Mouse (Mus musculus): ENCODE data around the gene Kctd11. TPM values are rescaled to one million over a fixed set of nuclear protein-coding genes. Genes with fewer than 3 reads are reported as not detected.

Kctd11 gene
- polyA plus RNA-seq, 1 experiment from 2014 or later = 2.2 TPM

DNA sequence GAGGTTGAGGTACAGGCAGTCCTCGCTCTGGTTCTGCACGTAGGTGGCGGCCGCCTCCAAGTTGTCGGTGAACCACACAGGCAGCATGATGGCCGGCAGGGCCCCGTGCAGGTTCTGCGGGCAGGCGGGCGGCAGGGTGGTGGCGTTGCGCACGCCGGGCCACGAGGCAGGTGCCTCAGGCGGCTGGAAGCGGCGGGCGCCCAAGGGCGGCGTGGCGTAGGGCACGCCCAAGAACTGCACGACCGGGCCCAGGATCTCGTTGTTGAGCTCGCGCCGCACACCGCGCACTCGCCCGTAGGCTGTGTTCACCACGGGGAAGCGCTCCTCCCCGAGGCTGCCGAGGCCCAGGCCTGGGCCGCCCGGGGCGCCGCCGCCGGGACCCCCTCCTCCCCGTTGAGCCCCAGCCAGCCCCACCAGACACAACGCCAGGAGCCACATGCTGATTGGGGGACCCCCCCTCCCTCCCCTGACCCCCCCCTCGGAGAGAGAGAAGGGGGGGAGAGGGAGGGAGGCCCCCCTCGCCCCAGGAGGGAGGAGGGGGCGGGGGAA is 47.1 kb downstream of the Kctd11 start:
- Histone ChIP-seq H3K27ac (ENCODE audit: low read depth, low read length) (peak overlapping the region; percentile 45; the same call in 1 of the 2 replicates), H3K4me1 (ENCODE audit: control insufficient read depth, insufficient read depth, low read depth, low read length) (peaks cover 33% of the 10 kb centered on the region), H3K9me3 (ENCODE audit: control insufficient read depth, low read length) (no peaks in the 10 kb centered on the region), H3K4me3 (ENCODE audit: low read length) (peak overlapping the region; percentile 87), H3K4me2 (ENCODE audit: low read length) (peak overlapping the region; percentile 89), H3K36me3 (ENCODE audit: control insufficient read depth, insufficient read depth, low read length) (peaks cover 9% of the 10 kb centered on the region), H3K27me3 (replicated peaks; ENCODE audit: control insufficient read depth, insufficient read depth, low read length) (no peaks in the 10 kb centered on the region), H3K9ac (ENCODE audit: low read depth, low read length) (peak overlapping the region; percentile 94)
- 4% methylated on average over 47 of the region's 48 CpGs for WGBS
- ATAC-seq = no peak

DNA sequence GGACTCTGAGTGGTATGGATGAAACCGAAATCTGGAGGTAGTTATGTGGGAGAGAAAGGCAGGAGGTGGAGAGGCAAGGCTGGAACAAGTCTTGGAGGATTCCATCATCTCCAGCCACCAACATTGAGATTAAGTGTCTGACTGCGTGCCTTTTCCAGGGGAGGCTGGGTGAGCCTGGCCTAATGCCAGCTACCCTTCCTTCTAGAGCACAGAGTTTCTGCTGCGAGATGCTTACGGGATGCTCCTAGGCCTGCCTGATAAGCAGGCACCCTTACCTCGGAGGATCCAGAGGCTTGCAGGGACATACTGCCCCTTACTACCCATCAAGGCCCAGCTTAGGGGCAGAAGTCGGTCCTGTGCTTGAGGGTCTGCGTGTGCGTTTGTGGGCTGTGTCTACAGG is 47.7 kb downstream of the Kctd11 start:
- Histone ChIP-seq H3K27me3 (replicated peaks; ENCODE audit: control insufficient read depth, insufficient read depth, low read length) (no peaks in the 10 kb centered on the region), H3K4me1 (ENCODE audit: control insufficient read depth, insufficient read depth, low read depth, low read length) (peaks cover 30% of the 10 kb centered on the region), H3K4me2 (ENCODE audit: low read length) (peak overlapping the region; percentile 89), H3K9ac (ENCODE audit: low read depth, low read length) (peak overlapping the region; percentile 94), H3K27ac (ENCODE audit: low read depth, low read length) (no peak overlapping the region), H3K9me3 (ENCODE audit: control insufficient read depth, low read length) (no peaks in the 10 kb centered on the region), H3K4me3 (ENCODE audit: low read length) (peak overlapping the region; percentile 87), H3K36me3 (ENCODE audit: control insufficient read depth, insufficient read depth, low read length) (peaks cover 9% of the 10 kb centered on the region)
- WGBS = 52% methylated on average over 7 of the region's 8 CpGs
- ATAC-seq = no peak

DNA sequence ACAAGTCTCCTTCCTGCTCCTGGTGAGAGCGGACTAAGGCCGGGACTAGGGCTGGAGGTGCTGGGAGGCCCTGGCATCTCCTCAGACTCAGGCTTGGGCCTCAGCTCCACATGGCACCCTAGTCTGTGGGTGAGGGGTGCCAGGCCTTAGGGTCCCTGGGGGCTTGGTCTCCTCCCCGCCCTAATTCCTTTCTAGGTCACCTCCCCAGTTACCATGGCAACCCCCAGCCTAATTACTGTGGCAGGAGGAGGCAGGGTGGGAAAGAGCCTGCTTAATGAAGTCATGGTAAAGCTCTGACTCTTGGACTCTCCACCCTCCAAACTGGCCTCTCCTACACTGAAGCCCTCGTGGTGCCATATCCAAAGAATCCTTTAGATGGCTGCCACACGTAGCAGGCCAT is 52.4 kb downstream of the Kctd11 start:
- H3K36me3 ChIP-seq (ENCODE audit: control insufficient read depth, insufficient read depth, low read length) = peaks cover 46% of the 10 kb centered on the region
- no peak overlapping the region for H3K9ac ChIP-seq (ENCODE audit: low read depth, low read length)
- H3K9me3 ChIP-seq (ENCODE audit: control insufficient read depth, low read length) = no peaks in the 10 kb centered on the region
- no peak overlapping the region for H3K27ac ChIP-seq (ENCODE audit: low read depth, low read length)
- 63% methylated on average over 5 of the region's 5 CpGs for WGBS
- H3K27me3 ChIP-seq (replicated peaks; ENCODE audit: control insufficient read depth, insufficient read depth, low read length) = no peaks in the 10 kb centered on the region
- H3K4me2 ChIP-seq (ENCODE audit: low read length) = no peak overlapping the region
- H3K4me1 ChIP-seq (ENCODE audit: control insufficient read depth, insufficient read depth, low read depth, low read length) = peaks cover 8% of the 10 kb centered on the region
- no peak for ATAC-seq
- no peak overlapping the region for H3K4me3 ChIP-seq (ENCODE audit: low read length)

Small RNA genes lying within 50 kb of the gene (microRNA-seq; reads per million reads assigned to microRNA genes)
- not detected for gene Mir6924

Other genes with a start within 250 kb of the Kctd11 start
- gene Fxr2, start 248.4 kb downstream of the Kctd11 start, polyA plus RNA-seq (2015; fragmentation: Nextera tagmentation; extraction: Ambion mirVana) = 32.1 and 34.6 TPM in 2 replicates
- not detected in 2 replicates for gene Sox15, start 226.1 kb downstream of the Kctd11 start, polyA plus RNA-seq (2015; fragmentation: Nextera tagmentation; extraction: Ambion mirVana)
- gene Mpdu1, start 218.8 kb downstream of the Kctd11 start, polyA plus RNA-seq (2015; fragmentation: Nextera tagmentation; extraction: Ambion mirVana) = 104 and 112 TPM in 2 replicates
- gene Cd68, start 215.3 kb downstream of the Kctd11 start, polyA plus RNA-seq (2015; fragmentation: Nextera tagmentation; extraction: Ambion mirVana) = 10.2 and 11.5 TPM in 2 replicates
- gene Eif4a1, start 209.0 kb downstream of the Kctd11 start, polyA plus RNA-seq (2015; fragmentation: Nextera tagmentation; extraction: Ambion mirVana) = 382 and 471 TPM in 2 replicates
- 89.8 and 104 TPM in 2 replicates for gene Senp3, start 199.3 kb downstream of the Kctd11 start, polyA plus RNA-seq (2015; fragmentation: Nextera tagmentation; extraction: Ambion mirVana)
- gene Tnfsf13, start 195.6 kb downstream of the Kctd11 start, polyA plus RNA-seq (2015; fragmentation: Nextera tagmentation; extraction: Ambion mirVana) = 0.53 and 0.77 TPM in 2 replicates
- 4.4 and 5.6 TPM in 2 replicates for gene Tnfsf12, start 185.6 kb downstream of the Kctd11 start, polyA plus RNA-seq (2015; fragmentation: Nextera tagmentation; extraction: Ambion mirVana)
- gene Tnfsfm13, start 185.3 kb downstream of the Kctd11 start, polyA plus RNA-seq (2015; fragmentation: Nextera tagmentation; extraction: Ambion mirVana) = 1.6 and 2.0 TPM in 2 replicates
- gene Polr2a, start 122.8 kb downstream of the Kctd11 start, polyA plus RNA-seq (2015; fragmentation: Nextera tagmentation; extraction: Ambion mirVana) = 12.1 and 14.9 TPM in 2 replicates
- gene Slc35g3, start 119.4 kb downstream of the Kctd11 start, polyA plus RNA-seq (2015; fragmentation: Nextera tagmentation; extraction: Ambion mirVana) = 0.41 and 0.87 TPM in 2 replicates
- gene Zbtb4, start 115.5 kb downstream of the Kctd11 start, polyA plus RNA-seq (2015; fragmentation: Nextera tagmentation; extraction: Ambion mirVana) = 5.8 and 6.2 TPM in 2 replicates
- 1.4 and 2.9 TPM in 2 replicates for gene Chrnb1, start 85.5 kb downstream of the Kctd11 start, polyA plus RNA-seq (2015; fragmentation: Nextera tagmentation; extraction: Ambion mirVana)
- gene Fgf11, start 79.5 kb downstream of the Kctd11 start, polyA plus RNA-seq (2015; fragmentation: Nextera tagmentation; extraction: Ambion mirVana) = 6.7 and 7.2 TPM in 2 replicates
- gene Tmem102, start 75.8 kb downstream of the Kctd11 start, polyA plus RNA-seq (2015; fragmentation: Nextera tagmentation; extraction: Ambion mirVana) = 1.3 and 1.6 TPM in 2 replicates
- not detected in 2 replicates for gene Gm39566, start 66.1 kb downstream of the Kctd11 start, polyA plus RNA-seq (2015; fragmentation: Nextera tagmentation; extraction: Ambion mirVana)
- not detected in 2 replicates for gene Spem2, start 62.9 kb downstream of the Kctd11 start, polyA plus RNA-seq (2015; fragmentation: Nextera tagmentation; extraction: Ambion mirVana)
- gene Spem1, start 59.2 kb downstream of the Kctd11 start, polyA plus RNA-seq (2015; fragmentation: Nextera tagmentation; extraction: Ambion mirVana) = 0.35 and 0.45 TPM in 2 replicates
- 19.1 and 22.4 TPM in 2 replicates for gene Nlgn2, start 43.6 kb downstream of the Kctd11 start, polyA plus RNA-seq (2015; fragmentation: Nextera tagmentation; extraction: Ambion mirVana)
- gene Tmem256, start 42.9 kb downstream of the Kctd11 start, polyA plus RNA-seq (2015; fragmentation: Nextera tagmentation; extraction: Ambion mirVana) = 341 and 379 TPM in 2 replicates
- 37.3 and 48.6 TPM in 2 replicates for gene Plscr3, start 35.0 kb downstream of the Kctd11 start, polyA plus RNA-seq (2015; fragmentation: Nextera tagmentation; extraction: Ambion mirVana)
- 0.10 and 0.13 TPM in 2 replicates for gene Tnk1, start 22.7 kb downstream of the Kctd11 start, polyA plus RNA-seq (2015; fragmentation: Nextera tagmentation; extraction: Ambion mirVana)
- not detected in 2 replicates for gene Tmem95, start 3.4 kb downstream of the Kctd11 start, polyA plus RNA-seq (2015; fragmentation: Nextera tagmentation; extraction: Ambion mirVana)
- gene Acap1, start 14.1 kb upstream of the Kctd11 start, polyA plus RNA-seq (2015; fragmentation: Nextera tagmentation; extraction: Ambion mirVana) = 0.13 and 0.25 TPM in 2 replicates
- 5.5 and 6.3 TPM in 2 replicates for gene 2810408A11Rik, start 19.6 kb upstream of the Kctd11 start, polyA plus RNA-seq (2015; fragmentation: Nextera tagmentation; extraction: Ambion mirVana)
- 17.8 and 19.0 TPM in 2 replicates for gene Neurl4, start 19.7 kb upstream of the Kctd11 start, polyA plus RNA-seq (2015; fragmentation: Nextera tagmentation; extraction: Ambion mirVana)
- 55.2 and 65.7 TPM in 2 replicates for gene Gps2, start 32.5 kb upstream of the Kctd11 start, polyA plus RNA-seq (2015; fragmentation: Nextera tagmentation; extraction: Ambion mirVana)
- gene Eif5a, start 40.6 kb upstream of the Kctd11 start, polyA plus RNA-seq (2015; fragmentation: Nextera tagmentation; extraction: Ambion mirVana) = 1,120 and 1,123 TPM in 2 replicates
- 5.7 and 6.2 TPM in 2 replicates for gene Ybx2, start 54.4 kb upstream of the Kctd11 start, polyA plus RNA-seq (2015; fragmentation: Nextera tagmentation; extraction: Ambion mirVana)
- 4.7 and 5.8 TPM in 2 replicates for gene Slc2a4, start 66.8 kb upstream of the Kctd11 start, polyA plus RNA-seq (2015; fragmentation: Nextera tagmentation; extraction: Ambion mirVana)
- 0.17 and 0.33 TPM in 2 replicates for gene Cldn7, start 83.4 kb upstream of the Kctd11 start, polyA plus RNA-seq (2015; fragmentation: Nextera tagmentation; extraction: Ambion mirVana)
- 26.9 and 27.4 TPM in 2 replicates for gene Ctdnep1, start 99.8 kb upstream of the Kctd11 start, polyA plus RNA-seq (2015; fragmentation: Nextera tagmentation; extraction: Ambion mirVana)
- gene Elp5, start 101.1 kb upstream of the Kctd11 start, polyA plus RNA-seq (2015; fragmentation: Nextera tagmentation; extraction: Ambion mirVana) = 168 and 188 TPM in 2 replicates
- 576 and 581 TPM in 2 replicates for gene Gabarap, start 109.7 kb upstream of the Kctd11 start, polyA plus RNA-seq (2015; fragmentation: Nextera tagmentation; extraction: Ambion mirVana)
- gene Phf23, start 114.4 kb upstream of the Kctd11 start, polyA plus RNA-seq (2015; fragmentation: Nextera tagmentation; extraction: Ambion mirVana) = 54.2 and 55.4 TPM in 2 replicates
- 21.0 and 25.4 TPM in 2 replicates for gene Dvl2, start 119.2 kb upstream of the Kctd11 start, polyA plus RNA-seq (2015; fragmentation: Nextera tagmentation; extraction: Ambion mirVana)
- 66.6 and 69.1 TPM in 2 replicates for gene Acadvl, start 134.0 kb upstream of the Kctd11 start, polyA plus RNA-seq (2015; fragmentation: Nextera tagmentation; extraction: Ambion mirVana)
- 23.1 and 23.4 TPM in 2 replicates for gene Dlg4, start 135.5 kb upstream of the Kctd11 start, polyA plus RNA-seq (2015; fragmentation: Nextera tagmentation; extraction: Ambion mirVana)
- gene Asgr1, start 172.7 kb upstream of the Kctd11 start, polyA plus RNA-seq (2015; fragmentation: Nextera tagmentation; extraction: Ambion mirVana) = 3.9 and 4.4 TPM in 2 replicates
- not detected in 2 replicates for gene Asgr2, start 211.2 kb upstream of the Kctd11 start, polyA plus RNA-seq (2015; fragmentation: Nextera tagmentation; extraction: Ambion mirVana)
- 1.2 and 1.4 TPM in 2 replicates for gene Mgl2, start 248.9 kb upstream of the Kctd11 start, polyA plus RNA-seq (2015; fragmentation: Nextera tagmentation; extraction: Ambion mirVana)